Mouse (Mus musculus): ENCODE measurements around the gene Prrx2.

Gene Prrx2

DNA sequence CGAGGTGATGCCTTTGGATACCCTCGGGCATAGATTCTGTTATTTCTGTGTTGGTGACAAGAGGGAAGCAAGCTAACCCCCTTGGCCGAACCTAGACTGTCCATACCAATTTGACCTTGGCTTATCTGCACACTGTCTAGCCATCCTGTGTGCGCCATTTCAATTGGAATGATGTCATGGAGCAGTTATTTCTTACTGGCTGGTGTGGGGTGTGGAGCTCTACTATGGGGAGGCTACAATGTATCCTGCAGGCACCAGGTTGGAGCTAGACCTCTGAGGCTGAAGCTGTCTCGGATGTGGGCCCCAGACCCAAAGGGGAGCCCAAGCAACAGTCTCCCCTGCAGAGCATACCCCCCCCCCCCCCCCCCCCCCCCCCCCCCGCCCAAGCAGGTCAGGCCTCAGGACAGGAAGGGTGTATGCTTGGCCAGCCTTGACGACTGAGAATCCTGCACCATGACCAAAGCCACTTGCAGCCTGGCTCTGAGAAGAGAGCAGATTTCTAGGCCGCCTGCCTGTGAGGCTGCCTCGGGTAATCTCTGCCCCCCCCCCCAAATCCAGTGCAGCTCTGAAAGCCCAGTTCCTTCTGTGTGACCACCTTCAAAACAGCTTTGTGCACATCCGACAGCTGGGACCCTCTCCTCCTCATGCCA lies at the start of gene Prrx2:
Prrx2 (plus strand) TSS at position 600 of the 650 bp plus-strand sequence.
- DNase-seq (ENCODE audit: extremely low spot score, low read depth, low spot score): no peak

GRCm38 (mm10) chr2:30787466-30787865 lies 47.3 kb upstream of the Prrx2 start:
- DNase-seq (ENCODE audit: extremely low spot score, low read depth, low spot score): no peak

DNA sequence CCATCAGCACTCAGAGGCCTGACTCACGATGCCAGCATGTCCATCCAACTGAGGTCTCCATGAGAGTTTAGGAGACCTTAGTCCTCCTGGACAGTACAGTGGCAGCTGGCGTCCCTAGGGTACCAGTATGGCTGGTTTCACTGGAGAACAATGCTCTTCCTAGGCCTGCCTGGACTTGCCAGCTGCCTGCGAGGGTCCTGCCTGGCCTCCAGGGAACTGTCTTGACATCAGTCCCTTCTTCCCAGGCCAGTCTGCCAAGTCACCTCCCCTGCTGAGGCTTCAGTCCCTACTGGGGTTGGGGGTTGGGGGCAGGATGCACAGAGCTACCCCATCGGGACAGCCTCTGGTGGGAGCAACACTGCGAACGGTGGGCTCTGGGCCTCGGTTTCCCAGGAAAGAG lies 42.7 kb upstream of the Prrx2 start:
- no peak for DNase-seq (ENCODE audit: extremely low spot score, low read depth, low spot score)

DNA sequence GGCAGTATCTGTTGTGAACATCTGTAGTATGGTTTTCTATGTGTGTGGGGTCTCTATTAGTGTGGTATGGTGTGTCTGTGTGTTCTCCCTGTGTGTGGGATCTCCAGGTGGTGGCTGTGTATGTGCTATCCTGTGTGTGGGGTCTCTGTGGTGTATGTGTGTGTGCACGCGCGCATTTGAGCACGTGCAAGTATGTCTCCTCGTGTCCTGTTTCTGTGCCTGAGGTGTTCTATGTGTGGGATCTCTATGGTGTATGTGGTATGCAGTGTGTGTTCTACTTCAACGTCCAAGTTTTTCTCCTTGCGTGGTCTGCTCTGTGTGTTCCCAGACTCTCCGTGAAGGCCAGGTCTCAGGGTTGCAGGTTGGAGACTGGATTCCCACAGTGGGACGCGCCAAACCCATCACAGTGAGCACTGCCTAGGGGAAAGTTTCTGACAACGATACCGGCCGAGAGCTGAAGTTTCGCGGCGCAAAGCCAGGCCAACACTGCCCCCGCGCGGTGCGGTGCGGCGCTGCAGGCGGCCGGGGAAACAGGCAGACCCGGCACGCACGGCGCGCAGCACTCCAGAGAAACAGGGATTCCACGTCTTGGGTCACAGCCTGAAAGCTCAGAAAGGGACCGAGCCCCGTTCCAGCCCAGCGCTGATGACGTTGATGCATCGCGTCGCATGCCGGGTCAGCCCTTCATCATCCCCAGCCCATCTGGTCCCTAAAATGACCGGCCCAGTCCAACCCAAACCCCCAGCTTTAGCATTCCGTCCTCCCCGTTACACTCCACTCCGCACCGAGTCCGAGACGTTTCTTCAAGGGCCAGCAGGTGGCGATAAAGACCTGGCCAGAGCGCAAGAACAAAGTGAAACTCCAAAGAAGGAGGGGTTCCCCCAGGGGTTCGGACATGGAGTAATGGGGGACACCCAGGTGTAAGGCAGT lies 40.3 kb upstream of the Prrx2 start:
- peak; percentile 89 for DNase-seq (ENCODE audit: extremely low spot score, low read depth, low spot score)

GRCm38 (mm10) chr2:30795271-30795888 lies 39.4 kb upstream of the Prrx2 start:
- DNase-seq (ENCODE audit: extremely low spot score, low read depth, low spot score): no peak

GRCm38 (mm10) chr2:30795889-30796275 lies 38.9 kb upstream of the Prrx2 start:
- no peak for DNase-seq (ENCODE audit: extremely low spot score, low read depth, low spot score)

DNA sequence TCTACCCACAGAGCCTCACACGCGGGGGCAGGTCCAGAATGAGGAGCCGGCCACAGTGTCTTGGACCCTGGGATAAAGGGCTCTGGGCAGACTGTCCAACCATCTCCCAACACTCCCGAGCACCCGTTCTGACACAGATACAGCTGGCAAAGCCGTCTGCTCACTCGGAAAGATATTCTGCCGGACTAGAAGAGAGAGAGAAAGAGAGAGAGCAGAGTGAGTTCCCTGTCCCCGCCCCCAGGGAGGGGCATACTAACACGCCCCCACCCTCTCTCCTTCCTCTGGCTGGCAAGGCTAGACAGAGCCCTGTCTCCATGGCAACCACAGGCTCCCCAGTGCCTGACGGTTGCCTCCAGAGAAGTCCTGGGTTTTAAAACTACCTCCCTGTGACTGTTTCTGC lies 38.4 kb upstream of the Prrx2 start:
- DNase-seq (ENCODE audit: extremely low spot score, low read depth, low spot score): no peak

DNA sequence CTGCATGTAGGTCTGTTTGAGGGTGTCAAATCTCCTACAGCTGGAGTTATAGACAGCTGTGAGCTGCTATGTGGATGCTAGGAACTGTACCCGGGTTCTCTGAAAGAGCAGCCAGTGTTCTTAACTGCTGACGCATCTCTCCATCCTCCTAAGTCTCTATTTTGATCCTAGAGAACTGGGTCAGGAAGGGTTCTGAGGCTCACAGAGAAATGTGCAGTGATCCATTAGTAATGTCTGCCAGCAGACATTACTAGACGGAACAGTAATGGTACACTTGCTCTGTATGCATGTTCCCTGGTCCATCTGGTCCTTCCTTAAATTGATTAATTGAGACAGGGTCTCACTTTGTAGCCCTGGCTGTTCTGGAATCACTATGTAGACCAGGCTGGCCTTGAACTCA lies 35.3 kb upstream of the Prrx2 start:
- DNase-seq (ENCODE audit: extremely low spot score, low read depth, low spot score): no peak

- DNase-seq (ENCODE audit: extremely low spot score, low read depth, low spot score): no peak
These were observed 34.1 kb upstream of the Prrx2 start for GRCm38 (mm10) chr2:30800671-30801066.

- no peak for DNase-seq (ENCODE audit: extremely low spot score, low read depth, low spot score)
These were observed 33.5 kb upstream of the Prrx2 start for GRCm38 (mm10) chr2:30801067-30801852.

GRCm38 (mm10) chr2:30803604-30804003 lies 31.2 kb upstream of the Prrx2 start, which contains the start of gene 1700001O22Rik:
1700001O22Rik (minus strand) TSS chr2:30803661.
- DNase-seq (ENCODE audit: extremely low spot score, low read depth, low spot score): no peak

- no peak for DNase-seq (ENCODE audit: extremely low spot score, low read depth, low spot score)
These were observed 28.8 kb upstream of the Prrx2 start for GRCm38 (mm10) chr2:30805983-30806382.

GRCm38 (mm10) chr2:30807147-30807647 lies 27.6 kb upstream of the Prrx2 start:
- no peak for DNase-seq (ENCODE audit: extremely low spot score, low read depth, low spot score)

GRCm38 (mm10) chr2:30807648-30808295 lies 27.0 kb upstream of the Prrx2 start, which contains the start of gene Ntmt1:
Ntmt1 (plus strand) TSS chr2:30807826.
- peak; percentile 94 for DNase-seq (ENCODE audit: extremely low spot score, low read depth, low spot score)

DNA sequence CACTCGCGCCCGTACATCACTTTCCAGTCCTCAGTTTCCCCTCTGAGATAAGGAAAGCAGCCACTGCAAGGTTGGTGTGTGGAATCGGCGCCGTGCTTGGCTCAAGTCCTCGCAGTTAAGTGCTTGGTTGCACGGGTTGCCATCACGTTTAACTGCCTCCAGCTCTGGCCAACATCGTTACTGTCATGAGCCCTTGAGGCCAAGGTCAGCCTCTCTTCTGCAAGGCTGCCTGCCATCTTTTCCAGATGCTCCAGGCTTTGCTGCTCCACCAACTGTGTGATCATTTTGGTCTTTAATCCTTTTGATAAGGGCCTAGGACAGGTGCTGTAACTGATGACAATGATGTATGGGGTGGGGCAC lies 26.5 kb upstream of the Prrx2 start:
- no peak for DNase-seq (ENCODE audit: extremely low spot score, low read depth, low spot score)

DNA sequence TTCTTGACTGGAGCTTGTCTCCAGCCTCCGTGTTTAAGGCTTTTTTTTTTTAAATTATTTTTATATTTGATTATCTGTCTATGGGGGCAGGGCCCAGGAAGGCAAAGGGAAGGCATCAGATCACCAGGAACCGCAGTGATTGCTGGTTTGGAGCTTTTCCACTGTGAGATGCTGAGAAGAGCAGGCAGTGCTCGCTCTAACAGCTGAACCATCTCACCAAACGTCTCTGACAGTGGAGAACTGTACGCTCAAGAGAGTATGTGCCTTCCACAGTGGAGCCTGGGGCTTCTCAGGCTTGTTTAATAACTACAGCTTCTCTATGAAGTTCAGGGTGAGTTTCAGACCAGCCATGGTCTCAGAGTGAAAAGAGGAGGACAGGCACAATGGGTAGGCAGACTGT lies 25.3 kb upstream of the Prrx2 start:
- no peak for DNase-seq (ENCODE audit: extremely low spot score, low read depth, low spot score)

GRCm38 (mm10) chr2:30810573-30810972 lies 24.2 kb upstream of the Prrx2 start:
- DNase-seq (ENCODE audit: extremely low spot score, low read depth, low spot score): no peak

- no peak for DNase-seq (ENCODE audit: extremely low spot score, low read depth, low spot score)
These were observed 18.4 kb upstream of the Prrx2 start for GRCm38 (mm10) chr2:30816383-30816782.

- no peak for DNase-seq (ENCODE audit: extremely low spot score, low read depth, low spot score)
These were observed 14.9 kb upstream of the Prrx2 start for GRCm38 (mm10) chr2:30819873-30820272.

DNA sequence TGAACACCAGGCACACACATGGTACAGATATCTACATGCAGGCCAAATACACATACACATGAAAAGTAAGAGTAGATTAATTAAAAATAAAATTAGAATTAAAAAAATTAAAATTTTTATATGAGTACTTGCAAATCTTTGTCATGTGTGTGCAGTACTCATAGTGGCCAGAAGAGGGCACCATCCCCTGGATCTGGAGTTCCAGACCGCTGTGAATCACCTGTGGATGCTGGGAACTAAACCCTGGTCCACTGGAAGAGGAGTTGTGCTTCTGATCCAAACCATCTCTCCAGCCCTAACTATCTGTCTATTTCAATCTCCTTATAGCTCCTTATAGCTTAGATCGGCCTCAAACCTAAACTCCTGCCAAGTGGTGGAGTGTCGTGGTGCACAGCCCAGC lies 13.7 kb upstream of the Prrx2 start:
- no peak for DNase-seq (ENCODE audit: extremely low spot score, low read depth, low spot score)

All from hindlimb bud, embryonic 11.5 days (tissue).